Mouse (Mus musculus): Measurements from ENCODE around the gene Tgfb2. TPM values are rescaled to one million over a fixed set of nuclear protein-coding genes. Genes with fewer than 3 reads are reported as not detected.
A peak's percentile ranks its signal among the peaks of the same experiment; 100 is the strongest.

Tgfb2 gene
- polyA plus RNA-seq, 1 experiment: 5.2 TPM

DNA sequence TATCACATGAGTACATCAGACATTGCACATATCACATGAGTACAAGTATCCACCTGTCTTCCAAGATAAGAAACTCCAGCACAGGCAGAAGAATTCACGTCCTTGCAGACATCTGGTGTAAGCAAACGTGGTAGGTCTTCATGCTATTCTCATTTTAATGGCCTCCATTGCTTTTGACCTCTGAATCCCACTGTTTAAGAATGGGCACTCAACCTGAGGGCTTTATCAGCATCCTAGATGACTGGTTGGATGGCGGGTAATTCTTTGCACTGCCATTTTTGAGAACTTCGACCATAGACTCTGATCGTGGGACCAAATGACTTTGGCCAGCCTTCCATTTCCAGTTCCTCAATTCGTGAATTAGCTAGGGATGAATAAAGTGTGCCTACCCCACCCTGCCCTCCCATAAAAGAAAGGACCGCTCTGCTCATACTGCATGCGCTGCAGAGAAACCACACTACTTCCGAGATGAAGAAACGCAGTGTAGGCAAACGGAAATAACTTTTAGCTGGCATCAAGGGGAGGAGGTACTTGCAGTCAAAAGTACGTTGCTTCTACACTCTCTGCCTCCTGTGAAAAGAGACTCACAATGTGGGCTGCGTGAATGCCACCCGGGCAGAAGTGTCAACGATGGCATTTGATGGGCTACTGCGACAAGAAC lies 48.1 kb downstream of the Tgfb2 start:
- DNase-seq (ENCODE audit: extremely low spot score in 1 of 2, low spot score in 1 of 2): no peak

DNA sequence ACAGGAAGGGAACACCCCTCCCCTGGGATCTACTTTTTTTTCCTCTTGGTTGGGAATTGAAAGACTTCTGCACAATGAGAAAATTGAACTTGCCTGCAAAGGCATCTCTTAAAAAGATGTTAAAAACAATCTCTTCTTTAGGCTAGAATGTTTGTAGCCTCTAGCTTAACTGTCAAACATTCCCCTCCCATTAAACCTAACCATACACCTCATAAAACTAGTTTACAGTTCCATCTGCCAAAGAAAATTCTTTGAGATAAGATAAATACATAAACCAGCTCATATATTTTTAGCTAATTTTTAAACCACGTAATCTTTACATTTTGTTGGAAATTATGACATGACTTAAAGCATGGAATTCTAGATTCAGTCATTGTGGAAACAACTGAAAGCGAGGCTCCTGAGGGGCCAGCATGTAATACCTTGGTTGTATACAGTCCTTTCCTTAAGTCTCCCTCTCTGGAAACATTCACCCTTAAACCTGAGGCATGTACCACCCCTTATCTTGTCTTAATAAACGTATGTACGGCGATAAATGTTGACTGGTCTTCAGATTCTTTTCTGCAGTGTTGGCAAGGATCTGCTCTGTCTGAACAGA lies 49.0 kb downstream of the Tgfb2 start:
- DNase-seq (ENCODE audit: extremely low spot score in 1 of 2, low spot score in 1 of 2): no peak

DNA sequence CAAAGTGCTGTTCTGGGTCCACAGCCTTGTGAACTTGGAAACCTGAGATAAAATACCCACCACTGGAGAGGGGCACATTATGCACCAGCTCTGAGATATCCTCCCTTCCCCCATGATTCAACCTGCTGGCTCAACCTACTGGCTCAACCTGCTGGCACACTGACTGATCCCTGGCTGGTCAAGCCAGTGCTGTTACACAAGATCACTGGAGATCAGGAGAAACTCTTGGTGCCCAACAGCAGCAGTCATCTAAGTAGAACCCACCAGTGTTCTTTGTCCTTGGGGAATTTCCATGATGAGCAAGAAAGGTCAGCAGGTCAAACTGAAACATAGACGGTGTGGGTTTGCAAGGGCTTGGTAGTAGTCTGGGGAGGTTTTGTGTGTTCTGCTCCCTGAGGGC lies 49.6 kb downstream of the Tgfb2 start:
- no peak for DNase-seq (ENCODE audit: extremely low spot score in 1 of 2, low spot score in 1 of 2)

DNA sequence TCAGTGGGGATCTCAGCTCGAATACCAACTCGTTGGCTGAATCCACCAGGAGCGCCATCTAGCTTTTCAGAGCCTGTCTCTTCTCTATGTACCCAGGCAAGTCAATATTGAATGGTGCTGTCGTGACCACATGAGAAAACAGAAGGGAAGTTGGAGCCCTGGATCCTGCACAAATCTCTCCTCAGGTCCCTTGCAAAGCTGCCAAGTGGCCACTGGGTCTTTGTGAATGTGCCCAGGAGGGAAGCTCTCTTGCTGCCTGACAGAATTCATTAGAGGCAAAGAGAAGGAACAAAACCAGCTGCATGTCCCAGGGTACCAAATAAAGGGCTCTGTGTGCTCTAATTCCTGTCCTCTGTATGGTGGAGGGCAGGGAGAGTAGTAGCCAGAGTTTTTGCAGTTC lies 50.7 kb downstream of the Tgfb2 start:
- DNase-seq (ENCODE audit: extremely low spot score in 1 of 2, low spot score in 1 of 2): peak; percentile 17 to 44

DNA sequence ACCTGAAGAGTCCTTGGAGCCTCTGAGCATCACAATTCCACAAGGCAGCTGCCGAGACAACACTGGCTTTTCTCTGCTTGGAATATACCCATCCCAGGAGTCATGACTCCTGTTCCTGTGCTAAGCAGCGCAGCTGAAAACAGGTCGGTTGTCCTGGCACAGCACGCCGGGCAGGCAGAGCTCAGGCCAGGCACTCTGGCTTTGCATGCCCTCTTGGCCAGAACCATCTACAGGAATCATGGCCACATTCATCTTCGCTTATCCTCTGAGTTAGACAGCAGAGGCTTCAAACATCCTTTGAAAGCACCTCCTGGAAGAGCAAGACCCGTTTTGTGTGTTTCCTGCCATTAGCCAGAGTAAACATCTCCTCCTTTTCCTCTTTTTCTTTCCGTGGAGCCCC lies 53.6 kb downstream of the Tgfb2 start:
- no peak for DNase-seq (ENCODE audit: extremely low spot score in 1 of 2, low spot score in 1 of 2)

DNA sequence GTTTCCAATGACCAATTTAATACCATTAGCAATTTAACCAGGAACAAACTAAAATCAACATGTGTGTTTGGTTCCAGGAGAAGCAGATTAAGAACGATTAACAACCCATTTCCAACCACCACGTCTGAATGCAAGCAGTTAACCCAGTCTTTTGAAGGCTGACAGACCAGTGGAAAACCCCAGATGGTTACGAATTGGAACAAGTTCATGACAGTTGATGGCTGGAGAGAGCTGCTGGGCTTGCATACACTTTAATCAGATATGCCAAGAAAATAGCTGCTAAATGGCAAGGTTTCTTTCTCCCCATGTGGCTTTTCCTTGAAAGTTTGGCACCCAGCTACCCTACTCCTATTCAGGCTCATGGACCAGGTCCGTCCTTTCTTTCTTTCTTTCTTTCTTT lies 55.8 kb downstream of the Tgfb2 start:
- no peak for DNase-seq (ENCODE audit: extremely low spot score in 1 of 2, low spot score in 1 of 2)

DNA sequence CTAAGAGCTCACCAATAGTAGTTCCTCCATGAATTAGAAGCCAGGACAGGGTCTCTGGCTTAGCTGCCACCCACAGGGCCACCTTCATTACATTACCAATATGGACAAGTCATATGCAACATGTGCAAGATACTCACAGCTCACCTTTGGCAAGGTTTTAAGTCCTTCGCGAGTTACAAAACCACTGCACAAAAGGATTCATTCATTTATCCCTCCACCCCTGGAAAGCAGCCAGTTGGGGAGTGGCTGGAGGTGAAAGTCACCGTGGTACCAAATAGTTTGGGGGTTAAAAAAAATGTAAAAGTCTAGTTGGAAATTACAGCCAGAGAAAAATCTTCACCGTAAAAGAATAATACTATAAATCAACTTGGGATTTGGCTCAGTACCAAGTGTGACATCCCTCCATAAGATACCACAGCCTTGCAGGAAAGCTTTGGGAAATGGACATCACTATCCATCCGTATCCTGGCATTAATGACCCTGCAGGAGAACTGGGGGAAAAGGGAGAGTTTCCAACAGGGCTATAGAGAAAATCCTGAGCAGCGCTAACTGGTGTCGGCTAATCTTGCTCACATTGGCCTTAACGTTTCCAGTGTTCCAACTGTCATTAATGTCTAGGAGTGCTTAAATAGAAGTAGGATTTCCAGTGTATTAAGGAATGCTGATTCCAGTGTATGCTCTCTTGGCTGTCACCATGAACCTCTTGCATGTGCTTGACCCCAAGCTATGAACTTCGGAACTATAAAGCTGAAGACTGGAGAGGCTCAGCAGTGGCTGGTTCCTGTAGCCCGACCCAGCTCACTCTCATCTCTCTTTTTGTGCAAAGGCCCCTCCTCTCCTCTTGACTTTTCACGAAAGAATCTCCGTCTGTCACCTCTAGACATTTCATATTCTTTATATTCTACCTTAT lies 68.2 kb downstream of the Tgfb2 start:
- no peak for DNase-seq (ENCODE audit: extremely low spot score in 1 of 2, low spot score in 1 of 2)

DNA sequence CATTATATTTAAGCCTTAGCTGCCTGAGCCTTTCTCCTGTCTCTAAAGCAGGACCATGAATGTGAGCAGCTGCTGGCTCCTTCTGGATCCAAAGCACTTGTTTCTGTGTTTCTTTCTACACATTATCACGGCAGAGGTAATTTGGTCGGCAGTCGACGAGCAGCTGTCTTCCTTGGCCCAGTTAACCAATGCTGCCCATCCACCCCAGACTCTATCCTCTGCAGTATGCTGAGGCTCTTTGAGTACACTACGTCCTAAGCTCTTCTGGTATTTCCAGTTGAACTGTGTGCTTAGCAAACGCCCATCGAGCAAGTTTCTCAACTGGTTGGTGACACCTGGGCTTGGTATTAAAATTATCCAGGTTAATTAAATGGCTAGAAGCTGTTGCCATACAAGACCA lies 70.7 kb downstream of the Tgfb2 start:
- DNase-seq (ENCODE audit: extremely low spot score in 1 of 2, low spot score in 1 of 2): no peak

DNA sequence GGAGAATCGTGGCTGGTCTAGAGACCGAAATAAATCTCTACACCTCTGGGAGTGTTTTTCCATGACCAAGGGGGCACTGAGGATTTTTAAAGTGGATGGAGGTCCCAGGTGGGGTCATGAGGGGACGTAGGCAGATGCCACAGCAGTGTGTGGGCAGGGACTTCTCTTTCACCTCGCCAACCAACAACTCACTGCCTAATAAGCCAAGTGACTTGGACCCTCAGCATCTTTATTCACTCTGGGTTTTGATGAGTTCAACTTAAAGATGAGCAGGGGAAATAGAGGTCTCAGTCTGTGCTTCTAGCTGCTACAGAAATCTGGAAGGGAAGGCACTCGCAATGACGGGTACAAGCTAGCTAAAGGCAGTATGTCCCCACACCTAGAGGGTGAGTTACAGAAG lies 74.3 kb downstream of the Tgfb2 start:
- DNase-seq (ENCODE audit: extremely low spot score in 1 of 2, low spot score in 1 of 2): no peak

DNA sequence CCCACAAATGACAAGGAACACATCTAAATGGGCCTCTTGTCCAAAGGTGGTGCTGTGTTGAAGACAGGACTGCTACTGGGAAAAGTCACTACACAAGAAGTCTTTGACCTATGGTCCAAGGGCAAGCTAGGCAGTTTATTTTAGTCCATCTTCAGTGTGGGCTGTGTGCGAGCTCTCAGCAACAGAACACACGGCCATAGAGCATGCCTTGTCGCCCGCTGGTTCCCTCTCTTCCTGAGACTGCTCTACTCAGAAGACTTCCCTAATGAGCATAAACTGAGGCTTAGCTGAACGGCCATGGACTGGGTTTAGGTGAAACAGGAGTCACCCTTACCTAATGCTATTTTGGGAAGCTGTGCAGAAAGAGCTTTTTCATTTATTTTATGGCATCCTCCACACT lies 74.8 kb downstream of the Tgfb2 start:
- DNase-seq (ENCODE audit: extremely low spot score in 1 of 2, low spot score in 1 of 2): no peak

DNA sequence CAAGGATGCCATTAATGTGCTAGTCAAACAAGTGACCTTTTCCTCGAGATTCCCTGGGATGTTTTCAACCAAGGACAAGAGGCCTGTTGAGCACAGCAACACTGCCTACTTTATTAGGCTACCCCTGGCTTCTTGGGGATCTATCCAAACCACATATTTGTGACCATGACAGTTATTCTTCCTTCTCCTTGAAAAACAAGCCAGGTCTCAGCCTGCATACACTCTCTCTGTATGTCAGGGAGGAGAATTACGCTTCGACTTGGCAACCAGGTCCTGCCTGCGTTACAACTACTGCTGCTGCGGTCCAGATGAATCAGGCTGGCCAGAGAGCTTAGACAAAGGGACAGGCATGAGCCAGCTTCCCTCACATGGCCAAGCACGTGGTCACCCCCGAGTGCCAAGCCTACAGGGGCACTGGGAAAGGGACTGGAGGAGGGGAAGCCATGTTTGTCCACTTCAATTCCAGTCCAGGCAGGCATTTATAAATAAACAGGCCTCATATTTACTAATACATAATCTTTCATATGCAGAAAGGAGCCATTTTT lies 78.3 kb downstream of the Tgfb2 start:
- DNase-seq (ENCODE audit: extremely low spot score in 1 of 2, low spot score in 1 of 2): peak; percentile 7 to 56

DNA sequence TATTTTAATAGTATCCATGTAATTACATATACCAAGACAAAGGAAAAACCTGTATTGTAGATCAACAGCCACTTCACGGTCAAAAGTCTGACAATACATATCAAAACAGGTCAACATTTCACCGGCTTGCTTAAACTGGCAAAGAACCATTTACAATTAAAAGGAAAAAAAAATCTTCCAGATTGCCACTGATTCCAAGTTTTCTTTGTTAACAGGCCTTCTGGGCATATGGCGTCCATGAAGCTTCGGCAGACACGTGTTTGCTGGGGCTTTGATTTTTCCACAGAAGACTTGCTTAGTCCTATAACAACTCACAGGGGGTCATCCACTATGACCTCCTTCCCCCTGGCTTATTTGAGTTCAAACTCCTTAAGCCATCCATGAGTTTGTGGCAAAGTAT lies 81.3 kb downstream of the Tgfb2 start:
- DNase-seq (ENCODE audit: extremely low spot score in 1 of 2, low spot score in 1 of 2): no peak

DNA sequence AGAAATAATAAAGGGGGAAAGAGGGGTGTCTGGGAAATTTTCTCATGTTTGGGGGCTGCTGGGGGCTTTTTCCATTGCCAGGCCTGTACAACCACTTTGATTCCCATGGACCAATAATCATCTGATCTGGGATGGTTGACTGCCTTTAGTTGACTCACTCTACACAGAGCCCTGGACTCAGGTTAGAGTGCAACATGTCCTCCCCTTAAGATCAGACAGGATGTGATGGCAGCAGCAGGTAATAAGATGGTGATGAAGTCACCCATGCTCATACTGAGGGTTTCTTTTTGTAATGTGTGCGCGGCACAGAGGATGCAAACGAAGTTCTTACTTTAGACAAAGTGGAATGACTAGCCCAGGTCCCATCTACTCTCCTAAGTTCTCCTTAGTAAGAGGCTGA lies 84.0 kb downstream of the Tgfb2 start:
- DNase-seq (ENCODE audit: extremely low spot score in 1 of 2, low spot score in 1 of 2): no peak

DNA sequence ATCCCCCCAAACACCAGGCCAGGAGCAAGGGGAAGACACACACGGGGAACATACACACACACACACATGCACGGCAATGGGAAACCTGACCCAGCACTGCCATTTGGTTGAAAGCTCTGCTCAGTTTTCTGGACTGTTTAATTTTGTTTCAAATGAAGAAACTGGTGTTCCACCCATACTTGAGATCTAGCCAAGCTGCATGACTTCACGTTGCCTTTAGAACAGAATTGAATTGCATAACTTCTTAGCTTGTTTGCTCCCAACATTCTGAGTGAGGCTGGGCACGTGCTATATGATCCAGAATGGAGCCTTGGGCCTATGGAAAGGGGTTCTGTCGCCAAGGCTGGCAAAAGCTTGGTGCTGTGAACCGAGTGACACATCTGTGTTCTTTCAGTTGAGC lies 87.5 kb downstream of the Tgfb2 start:
- DNase-seq (ENCODE audit: extremely low spot score in 1 of 2, low spot score in 1 of 2): peak in 1 of 2 experiments; percentile 16

DNA sequence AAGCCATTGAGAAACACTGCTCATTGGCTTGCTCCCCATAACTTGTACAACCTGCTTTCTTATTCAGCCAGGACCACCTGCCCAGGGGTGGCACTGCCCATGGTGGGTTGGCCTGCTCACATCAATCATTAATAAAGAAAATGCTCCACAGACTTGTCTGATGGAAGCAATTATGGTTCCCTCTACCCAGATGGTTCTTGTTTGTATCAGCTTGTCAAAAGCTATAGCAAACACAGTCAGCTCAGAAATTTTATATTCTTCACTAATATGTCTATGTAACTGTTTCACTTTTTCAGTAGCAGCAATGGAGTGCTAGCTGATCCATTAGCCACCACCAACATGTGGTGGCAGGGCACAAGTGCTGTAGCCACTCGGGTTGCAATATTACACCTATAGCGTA lies 94.4 kb downstream of the Tgfb2 start:
- no peak for DNase-seq (ENCODE audit: extremely low spot score in 1 of 2, low spot score in 1 of 2)

DNA sequence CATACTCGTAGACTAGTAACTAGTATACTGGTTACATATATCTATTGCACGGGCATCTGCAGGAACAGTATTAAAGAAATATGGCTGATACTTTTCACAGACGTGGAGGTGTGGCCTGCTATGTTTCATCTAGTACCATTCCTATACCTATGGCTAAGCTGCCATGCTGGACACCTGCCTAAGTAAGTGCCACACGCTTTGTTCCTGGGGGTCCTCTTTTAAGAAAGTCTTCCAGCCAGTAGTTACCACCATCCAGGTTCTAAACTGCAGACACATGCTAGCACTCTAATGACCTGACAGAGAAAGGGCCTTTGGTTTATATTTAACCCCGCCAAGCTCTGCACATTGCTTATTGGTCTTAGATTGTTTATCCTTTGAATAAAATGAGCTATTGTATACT lies 95.3 kb downstream of the Tgfb2 start:
- no peak for DNase-seq (ENCODE audit: extremely low spot score in 1 of 2, low spot score in 1 of 2)

DNA sequence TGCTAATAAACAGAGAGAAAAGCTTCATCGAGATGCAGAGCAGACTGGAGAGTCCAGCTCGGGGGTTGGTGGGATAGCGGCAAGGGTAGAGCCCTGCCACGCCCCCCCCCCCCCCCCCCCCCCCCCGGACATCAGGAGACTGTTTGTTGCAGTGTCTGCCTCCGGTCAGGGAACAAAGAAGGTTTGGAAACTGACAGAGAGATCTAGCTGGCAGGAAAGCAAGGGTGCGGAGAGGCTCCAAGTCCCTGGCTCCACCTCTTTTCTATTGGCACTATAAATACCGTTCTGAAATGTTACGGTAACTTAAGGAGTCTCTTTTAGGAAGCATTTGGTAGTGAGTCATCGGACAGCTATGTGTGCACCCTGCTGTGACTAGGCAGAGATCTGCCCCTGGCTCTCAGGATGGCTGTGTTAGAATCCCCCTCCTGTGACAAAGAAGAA lies 96.0 kb downstream of the Tgfb2 start:
- peak in 1 of 2 experiments; percentile 53 for DNase-seq (ENCODE audit: extremely low spot score in 1 of 2, low spot score in 1 of 2)

DNA sequence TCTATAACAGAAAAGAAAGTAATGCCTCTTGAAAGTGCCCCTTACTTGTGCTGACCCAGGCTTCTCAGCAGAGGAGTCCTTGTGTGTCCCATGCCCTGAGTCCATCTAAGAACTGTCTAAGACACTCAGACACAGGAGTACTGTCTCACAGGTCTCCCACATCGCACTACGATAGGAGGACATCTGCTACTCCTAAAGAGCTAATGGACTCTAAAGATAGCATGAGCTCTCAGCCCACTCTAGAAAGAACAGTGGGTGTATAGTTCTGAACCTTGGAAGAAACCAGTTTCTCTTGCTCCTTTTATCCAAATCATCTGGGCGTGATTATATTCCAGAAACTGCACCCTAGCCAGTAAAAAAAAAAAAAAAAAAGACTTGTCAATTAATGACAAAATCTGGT lies 97.7 kb downstream of the Tgfb2 start:
- peak; percentile 49 to 54 for DNase-seq (ENCODE audit: extremely low spot score in 1 of 2, low spot score in 1 of 2)

DNA sequence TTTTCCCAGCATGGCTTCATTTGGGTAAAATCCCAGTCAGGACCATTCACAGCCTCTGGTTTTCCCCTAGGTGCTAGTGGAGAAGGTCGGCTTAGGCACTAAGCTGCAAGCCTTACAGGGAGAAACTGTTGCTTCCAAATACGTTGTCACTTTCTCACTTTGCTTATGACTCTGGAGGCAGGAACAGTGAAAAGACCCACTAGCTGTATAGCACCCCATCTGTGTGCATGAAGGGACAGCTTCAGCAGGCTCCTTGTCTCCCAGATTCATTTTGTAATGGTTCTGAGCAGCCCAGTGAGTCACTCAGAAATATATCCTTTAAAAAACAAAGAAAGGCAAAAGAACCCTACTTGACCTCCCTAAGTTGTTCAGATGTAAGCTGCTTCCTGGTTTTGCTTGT lies 100.2 kb downstream of the Tgfb2 start:
- no peak for DNase-seq (ENCODE audit: extremely low spot score in 1 of 2, low spot score in 1 of 2)

DNA sequence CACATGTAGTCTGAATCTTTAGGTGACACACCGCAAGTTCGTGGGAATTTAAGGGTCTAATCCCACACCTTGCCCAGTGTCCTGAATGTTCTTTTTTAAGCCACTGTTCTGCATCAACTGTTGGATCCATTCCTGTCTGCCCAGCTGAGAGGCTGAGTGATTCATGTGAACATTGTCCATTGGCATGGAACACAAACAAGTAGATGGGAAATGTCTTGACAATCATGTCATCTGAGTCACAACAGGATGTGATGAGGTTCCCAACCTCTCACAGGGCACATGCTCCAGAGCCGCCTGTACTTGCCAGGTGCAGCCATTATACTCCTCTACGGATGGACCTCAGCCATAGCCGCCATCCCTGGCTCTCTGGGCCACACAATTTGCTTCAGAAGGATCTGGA lies 101.7 kb downstream of the Tgfb2 start:
- no peak for DNase-seq (ENCODE audit: extremely low spot score in 1 of 2, low spot score in 1 of 2)

DNA sequence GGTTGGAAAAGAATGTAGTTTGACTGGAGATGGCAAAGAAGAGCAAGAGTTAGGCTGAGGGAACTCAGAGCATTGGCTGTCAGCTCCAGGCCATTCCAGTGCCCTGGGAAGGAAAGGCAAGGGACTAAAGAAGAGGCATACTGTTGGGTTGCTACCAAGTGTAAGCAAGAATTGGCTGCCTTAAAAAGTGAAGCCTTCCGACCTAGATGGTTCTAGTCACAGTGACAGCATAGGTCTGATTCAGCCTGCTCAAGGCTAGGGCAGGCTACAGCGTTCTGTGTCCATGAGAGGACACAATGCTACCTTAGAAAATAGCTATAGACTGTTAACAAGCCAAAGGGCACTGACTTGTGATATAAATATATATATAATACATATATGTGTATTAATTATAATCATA lies 117.6 kb downstream of the Tgfb2 start:
- DNase-seq (ENCODE audit: extremely low spot score in 1 of 2, low spot score in 1 of 2): no peak
